Mouse (Mus musculus): Measurements from ENCODE around the gene Map3k4. TPM values are rescaled to one million over a fixed set of nuclear protein-coding genes. Genes with fewer than 3 reads are reported as not detected.

Map3k4 gene
- polyA plus RNA-seq, 1 experiment from 2014 or later = 36.4 TPM

Other genes with a start within 250 kb of the Map3k4 start
- 55.5 and 55.8 TPM in 2 replicates for gene Agpat4, start 200.1 kb downstream of the Map3k4 start, polyA plus RNA-seq (2015; fragmentation: Nextera tagmentation; extraction: Ambion mirVana)
- gene Plg, start 59.8 kb upstream of the Map3k4 start, polyA plus RNA-seq (2015; fragmentation: Nextera tagmentation; extraction: Ambion mirVana) = 0.10 and 0.49 TPM in 2 replicates
- 1.00 and 3.4 TPM in 2 replicates for gene Slc22a3, start 188.9 kb upstream of the Map3k4 start, polyA plus RNA-seq (2015; fragmentation: Nextera tagmentation; extraction: Ambion mirVana)